Mouse (Mus musculus) kidney, adult 2 months (tissue): Measurements from ENCODE around the gene Cinp. TPM values are rescaled to one million over a fixed set of nuclear protein-coding genes. Genes with fewer than 3 reads are reported as not detected.

Source experiments
- DNase-seq: peaks from one replicate; pipeline ENCODE4 v3.0.0; 2021
- H3K27ac ChIP-seq: fragments of 200-500 bp; 2 replicates; pipeline ENCODE4 v1.5.1; 2012; ENCODE audit warnings: low read depth, low read length, control low read depth, inconsistent platforms; ENCODE audit not compliant: insufficient read depth
- H3K27me3 ChIP-seq: fragments of 200-500 bp; replicated peaks from 2 replicates; pipeline ENCODE4 v1.6.1; 2012; ENCODE audit warnings: mild to moderate bottlenecking, moderate library complexity, low read length, inconsistent platforms; ENCODE audit not compliant: control insufficient read depth, insufficient read depth
- H3K36me3 ChIP-seq: fragments of 200-500 bp; 2 replicates; pipeline ENCODE4 v1.6.1; 2012; ENCODE audit warnings: mild to moderate bottlenecking, moderate library complexity, low read length, inconsistent platforms; ENCODE audit not compliant: control insufficient read depth, insufficient read depth
- H3K4me1 ChIP-seq: fragments of 200-500 bp; 2 replicates; pipeline ENCODE4 v1.6.1; 2011; ENCODE audit warnings: low read length; ENCODE audit not compliant: control insufficient read depth, insufficient read depth
- H3K4me3 ChIP-seq: fragments of 200-500 bp; 2 replicates; pipeline ENCODE4 v1.5.1; 2011; ENCODE audit warnings: mild to moderate bottlenecking, low read depth, low read length, control low read depth; ENCODE audit not compliant: insufficient read depth
- CTCF ChIP-seq: fragments of 200-500 bp; conservative IDR thresholded peaks from 2 replicates; pipeline ENCODE4 v1.5.1; 2011; ENCODE audit warnings: low read depth, mild to moderate bottlenecking, control low read depth, low read length, moderate library complexity, mixed read lengths; ENCODE audit not compliant: insufficient read depth, insufficient read length
- POLR2A ChIP-seq: fragments of 200-500 bp; IDR thresholded peaks from one replicate; pipeline ENCODE4 v1.6.1; 2011; ENCODE audit warnings: low read depth, low read length, control low read depth
- WGBS: fragments of 180-500 bp; shearing (Covaris S2); methylation state at CpG from one replicate; pipeline ENCODE4 v1.1.7; 2018; 5-methylcytosine and 5-hydroxymethylcytosine counted together
- polyA plus RNA-seq: library from polyadenylated mRNA; depleted of rRNA; stranded (reverse); fragments of >200 nt; gene quantifications from 2 replicates; pipeline ENCODE4 v1.2.3, GENCODE M21; 2012; rRNA removed

The Cinp gene
- polyA plus RNA-seq = 27.1 and 28.6 TPM in 2 replicates

DNA sequence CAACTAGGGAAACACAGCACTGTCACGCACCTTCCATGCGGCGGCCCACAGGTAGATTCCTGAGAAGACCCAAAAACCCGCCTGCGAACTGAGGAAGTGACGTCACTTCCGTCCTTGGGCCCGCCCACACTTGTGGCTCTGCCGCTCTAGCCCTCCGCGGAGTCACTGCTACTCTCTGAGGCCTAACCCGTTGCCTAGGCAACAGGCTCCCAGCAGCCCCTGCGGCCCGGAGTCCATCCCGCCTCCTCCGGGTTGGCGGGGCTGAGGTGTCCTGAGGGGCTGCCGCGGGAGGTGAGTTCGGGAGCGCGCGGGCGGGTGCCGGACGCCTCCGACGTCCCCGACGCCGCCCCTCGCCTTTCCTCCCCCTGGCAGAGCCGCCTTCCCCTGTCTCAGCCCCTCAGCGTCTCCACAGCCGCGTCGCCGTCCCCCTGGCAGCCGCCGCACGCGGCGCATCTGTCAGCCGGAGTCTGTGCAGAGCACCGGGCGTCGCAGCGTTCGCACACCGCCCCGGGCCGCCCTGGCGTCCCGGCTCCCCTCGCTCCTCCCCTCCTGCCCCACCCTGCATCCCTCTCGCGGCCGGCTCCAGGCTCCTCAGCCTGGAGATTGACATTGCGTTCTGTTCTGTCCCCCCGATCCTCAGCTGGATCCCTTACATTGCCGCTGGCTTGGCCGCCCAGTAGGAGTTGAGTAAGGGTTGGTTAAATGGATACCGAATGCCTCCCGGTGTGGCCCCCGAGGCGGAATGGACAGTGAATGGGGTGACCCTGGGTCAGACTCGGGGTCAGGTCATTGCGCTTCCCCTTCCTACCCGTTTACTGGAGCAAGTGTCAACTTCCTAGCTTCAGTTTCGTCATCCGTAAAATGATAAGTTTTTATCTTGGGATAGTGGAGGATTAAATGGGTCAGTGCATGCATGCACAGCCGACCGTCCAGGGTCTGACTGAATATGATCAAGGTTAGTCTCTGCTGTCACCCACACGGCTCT lies at the start of gene Cinp, which contains the start of gene Tecpr2:
Gene Cinp (minus strand): TSS at position 110 of the 985 bp plus-strand sequence.
Gene Tecpr2 (plus strand): TSS at position 229 of the 985 bp plus-strand sequence.
- Histone ChIP-seq H3K27me3 (no peaks in the 10 kb centered on the region), H3K36me3 (no peaks in the 10 kb centered on the region), H3K4me1 (peaks cover 6% of the 10 kb centered on the region; the same call in 1 of the 2 replicates), H3K4me3 (peak within 1 kb of the TSS; percentile 73), H3K27ac (no peak within 1 kb of the TSS)
- TF ChIP-seq POLR2A = no peak
- no peak for TF ChIP-seq CTCF
- peak; percentile 99 for DNase-seq
- 2% methylated on average over 66 of the region's 74 CpGs for WGBS

- H3K27me3 ChIP-seq = no peaks in the 10 kb centered on the region
- H3K4me3 ChIP-seq = no peak overlapping the region
- H3K4me1 ChIP-seq = no peaks in the 10 kb centered on the region
- no peak for DNase-seq
- TF ChIP-seq POLR2A = no peak
- no peak for TF ChIP-seq CTCF
- WGBS = 88% methylated on average over 5 of the region's 5 CpGs
- H3K36me3 ChIP-seq = no peaks in the 10 kb centered on the region
- H3K27ac ChIP-seq = no peak overlapping the region
Observed at GRCm38 (mm10) chr12:110937496-110937895, 48.6 kb upstream of the Cinp start.

DNA sequence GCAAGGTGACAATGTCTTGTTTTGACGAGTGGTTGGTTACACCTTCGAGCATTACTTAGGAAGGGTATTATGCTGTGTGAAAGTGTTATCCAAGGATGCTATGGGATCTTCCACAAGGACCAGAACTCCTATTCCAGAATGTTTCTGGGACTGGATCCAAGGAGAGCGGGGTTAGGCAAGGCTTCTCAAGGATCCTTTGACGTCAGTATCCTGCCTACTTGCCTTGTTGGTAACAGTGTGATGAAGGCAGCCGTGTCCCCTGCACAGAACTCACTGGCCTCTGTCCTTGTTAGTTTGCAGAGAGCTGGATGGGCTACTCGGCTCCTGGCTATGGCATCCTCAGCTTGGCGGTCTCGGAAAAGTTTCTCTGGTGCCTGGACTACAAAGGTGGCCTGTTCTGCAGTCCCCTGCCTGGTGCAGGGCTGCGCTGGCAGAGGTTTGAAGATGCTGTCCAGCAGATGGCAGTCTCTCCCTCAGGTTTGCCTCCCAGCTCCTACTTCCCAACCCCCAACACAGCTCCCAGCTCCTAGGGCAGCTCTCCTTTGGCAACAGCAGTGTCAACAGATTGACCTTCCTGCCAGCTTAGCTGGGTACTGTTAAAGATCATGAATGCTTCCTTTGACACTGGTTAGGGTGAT lies 47.2 kb upstream of the Cinp start:
- Histone ChIP-seq H3K4me1 (no peaks in the 10 kb centered on the region), H3K4me3 (no peak overlapping the region), H3K27ac (no peak overlapping the region), H3K36me3 (no peaks in the 10 kb centered on the region), H3K27me3 (no peaks in the 10 kb centered on the region)
- TF ChIP-seq POLR2A (no peak), CTCF (peak; percentile 96)
- WGBS = 61% methylated on average over 9 of the region's 9 CpGs
- peak; percentile 87 for DNase-seq

GRCm38 (mm10) chr12:110932820-110933219 lies 43.9 kb upstream of the Cinp start:
- Histone ChIP-seq H3K4me1 (no peaks in the 10 kb centered on the region), H3K27me3 (no peaks in the 10 kb centered on the region), H3K36me3 (no peaks in the 10 kb centered on the region), H3K27ac (no peak overlapping the region), H3K4me3 (no peak overlapping the region)
- TF ChIP-seq CTCF = no peak
- TF ChIP-seq POLR2A = no peak
- no peak for DNase-seq
- 56% methylated on average over 5 of the region's 5 CpGs for WGBS

DNA sequence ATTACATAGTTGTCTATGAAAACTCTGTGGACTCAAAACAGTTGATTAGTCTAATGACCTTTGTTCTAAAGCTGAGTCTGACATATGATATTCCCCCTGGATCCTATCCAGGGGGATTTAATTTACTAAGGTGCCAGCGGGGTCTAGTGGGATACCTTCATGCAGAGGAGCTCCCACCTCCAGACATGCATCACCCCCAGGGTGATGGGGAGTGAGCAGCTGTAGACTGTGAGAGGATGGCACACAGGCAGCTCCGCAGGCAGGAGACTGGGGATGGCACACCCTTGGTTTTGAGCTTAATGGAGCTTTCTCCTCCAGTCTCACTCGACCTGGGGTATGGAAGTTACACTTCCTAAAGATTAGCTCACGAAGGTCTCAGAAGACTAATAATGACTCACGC lies 32.6 kb upstream of the Cinp start:
- peaks cover 2% of the 10 kb centered on the region; the same call in 1 of the 2 replicates for H3K36me3 ChIP-seq
- H3K27ac ChIP-seq = no peak overlapping the region
- TF ChIP-seq POLR2A (no peak), CTCF (no peak)
- no peaks in the 10 kb centered on the region for H3K27me3 ChIP-seq
- H3K4me3 ChIP-seq = no peak overlapping the region
- WGBS = 84% methylated on average over 5 of the region's 5 CpGs
- H3K4me1 ChIP-seq = no peaks in the 10 kb centered on the region
- no peak for DNase-seq

- Histone ChIP-seq H3K27ac (no peak overlapping the region), H3K4me1 (no peaks in the 10 kb centered on the region), H3K27me3 (no peaks in the 10 kb centered on the region), H3K4me3 (no peak overlapping the region), H3K36me3 (0 out of 2 replicates have a peak, but pooled peaks cover 2% of the 10 kb centered on the region)
- DNase-seq = no peak
- WGBS = 87% methylated on average over 4 of the region's 4 CpGs
- TF ChIP-seq POLR2A (no peak), CTCF (no peak)
Observed at GRCm38 (mm10) chr12:110920254-110920653, 31.3 kb upstream of the Cinp start.

GRCm38 (mm10) chr12:110915761-110916160 lies 26.8 kb upstream of the Cinp start:
- Histone ChIP-seq H3K4me3 (no peak overlapping the region), H3K36me3 (peaks cover 2% of the 10 kb centered on the region; the same call in 1 of the 2 replicates), H3K4me1 (no peaks in the 10 kb centered on the region), H3K27ac (no peak overlapping the region), H3K27me3 (no peaks in the 10 kb centered on the region)
- TF ChIP-seq POLR2A (no peak), CTCF (no peak)
- WGBS = 72% methylated on average over 9 of the region's 9 CpGs
- DNase-seq = no peak
